Mouse (Mus musculus) limb, embryonic 12.5 days (tissue): ENCODE measurements at regions not wholly inside any gene's neighbourhood (a gene's known extent, or its start where the extent isn't known, plus 50 kb on each side); places are given as distances from the start of the nearest gene placed in this dataset.
"Not testable (repeated sequence)": the region's sequence is repeated elsewhere in the genome, so short reads cannot be mapped to it uniquely, and the experiment has no call there.

Experiments used
- ATAC-seq: fragments of 200-750 bp; cut with Nextera tagmentation; 2 replicates; pipeline ENCODE4 v1.8.0; 2017; ENCODE audit warnings: low read depth, moderate TSS enrichment; ENCODE audit not compliant: insufficient number of reproducible peaks, insufficient read depth, low FRiP score, low TSS enrichment
- H3K27ac ChIP-seq: fragments of 300-500 bp; sonication (generic); 2 replicates; pipeline ENCODE4 v1.5.1; 2016; ENCODE audit warnings: mild to moderate bottlenecking, moderate library complexity
- H3K27me3 ChIP-seq: fragments of 300-500 bp; sonication (generic); 2 replicates; pipeline ENCODE4 v1.6.1; 2016; ENCODE audit warnings: mild to moderate bottlenecking, moderate library complexity
- H3K36me3 ChIP-seq: fragments of 300-500 bp; sonication (generic); 2 replicates; pipeline ENCODE4 v1.6.1; 2016; ENCODE audit warnings: mild to moderate bottlenecking, moderate library complexity
- H3K4me1 ChIP-seq: fragments of 300-500 bp; sonication (generic); replicated peaks from 2 replicates; pipeline ENCODE4 v1.6.1; 2016
- H3K4me2 ChIP-seq: fragments of 300-500 bp; sonication (generic); 2 replicates; pipeline ENCODE4 v1.6.1; 2016; ENCODE audit warnings: mild to moderate bottlenecking, moderate library complexity
- H3K4me3 ChIP-seq: fragments of 300-500 bp; sonication (generic); replicated peaks from 2 replicates; pipeline ENCODE4 v1.5.1; 2016; ENCODE audit warnings: mild to moderate bottlenecking
- H3K9ac ChIP-seq: fragments of 300-500 bp; sonication (generic); replicated peaks from 2 replicates; pipeline ENCODE4 v1.6.1; 2016; ENCODE audit warnings: mild to moderate bottlenecking, moderate library complexity
- H3K9me3 ChIP-seq: fragments of 300-500 bp; sonication (generic); 2 replicates; pipeline ENCODE4 v1.6.1; 2016; ENCODE audit warnings: mild to moderate bottlenecking, moderate library complexity
- WGBS: fragments of 180-500 bp; shearing (Covaris S2); methylation state at CpG from one replicate; pipeline ENCODE4 v1.1.7; 2016; 5-methylcytosine and 5-hydroxymethylcytosine counted together

DNA sequence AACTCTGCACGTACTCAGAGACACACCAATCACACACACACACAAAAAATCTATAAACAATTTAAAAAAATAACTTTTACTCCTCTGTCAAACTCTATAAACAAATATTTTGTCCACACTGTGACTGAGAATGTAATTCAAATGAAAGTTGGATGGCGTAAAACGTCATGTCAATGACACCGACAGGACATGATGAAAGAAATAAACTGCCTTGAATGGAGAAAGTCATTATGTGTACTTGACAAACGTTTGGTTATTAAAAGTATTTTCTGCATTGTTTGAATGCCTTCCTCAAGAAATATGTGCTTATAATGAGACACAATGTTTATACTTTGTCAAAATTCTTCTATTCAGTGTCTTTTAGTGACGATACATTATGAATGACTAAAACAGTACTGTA, 1171.6 kb upstream of the Pcdh20 start:
- no peak for ATAC-seq
- WGBS, result 80% methylated on average over 6 of the region's 6 CpGs
- H3K4me1 ChIP-seq, result no peaks in the 10 kb centered on the region
- no peak overlapping the region for H3K27ac ChIP-seq
- H3K9me3 ChIP-seq, result no peaks in the 10 kb centered on the region
- no peak overlapping the region for H3K4me3 ChIP-seq
- no peaks in the 10 kb centered on the region for H3K36me3 ChIP-seq
- no peaks in the 10 kb centered on the region for H3K27me3 ChIP-seq
- no peak overlapping the region for H3K4me2 ChIP-seq
- H3K9ac ChIP-seq, result no peak overlapping the region

DNA sequence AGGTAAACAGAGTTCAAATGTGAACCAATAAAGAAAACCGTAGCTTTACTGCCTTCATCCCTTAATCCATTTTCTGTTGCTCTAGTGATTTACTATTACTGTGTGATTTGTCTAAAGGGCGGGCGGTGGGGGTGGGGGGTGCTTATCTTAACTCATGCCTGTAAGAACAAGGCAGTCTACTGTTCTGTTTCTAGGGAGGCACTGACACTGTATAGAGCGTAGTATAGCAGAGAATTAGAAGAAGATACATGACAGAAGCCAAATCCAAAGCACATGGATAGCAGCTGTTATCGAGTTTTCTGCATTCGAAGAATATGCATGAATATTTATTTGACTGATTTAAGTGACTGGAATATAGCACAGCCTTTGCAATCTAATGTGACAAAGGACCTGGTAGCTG, 1168.1 kb upstream of the Pcdh20 start:
- no peak overlapping the region for H3K27ac ChIP-seq
- H3K4me1 ChIP-seq, result no peaks in the 10 kb centered on the region
- no peak overlapping the region for H3K4me2 ChIP-seq
- no peaks in the 10 kb centered on the region for H3K36me3 ChIP-seq
- no peak overlapping the region for H3K4me3 ChIP-seq
- no peaks in the 10 kb centered on the region for H3K27me3 ChIP-seq
- no peaks in the 10 kb centered on the region for H3K9me3 ChIP-seq
- 78% methylated on average over 6 of the region's 6 CpGs for WGBS
- H3K9ac ChIP-seq, result no peak overlapping the region
- ATAC-seq, result no peak

DNA sequence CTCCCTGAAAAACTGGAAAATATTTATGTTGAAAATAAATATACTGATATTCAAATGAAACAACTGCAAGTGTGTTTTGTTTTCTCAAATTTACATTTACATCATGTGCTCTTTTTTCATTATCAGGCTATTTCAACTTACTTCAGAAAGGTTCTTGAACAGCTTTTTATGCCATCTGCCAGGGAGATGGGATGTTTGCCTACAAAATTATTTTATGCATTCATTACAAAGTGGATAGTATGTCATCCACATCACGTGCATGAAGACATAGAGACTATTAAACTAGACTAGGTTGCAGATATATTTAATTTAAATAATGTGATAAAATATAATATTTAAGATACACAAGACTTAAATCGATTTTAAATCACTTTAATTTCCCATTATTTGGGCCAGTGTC, 1165.5 kb upstream of the Pcdh20 start:
- H3K9me3 ChIP-seq, result no peaks in the 10 kb centered on the region
- no peaks in the 10 kb centered on the region for H3K27me3 ChIP-seq
- no peaks in the 10 kb centered on the region for H3K36me3 ChIP-seq
- H3K4me1 ChIP-seq, result no peaks in the 10 kb centered on the region
- ATAC-seq, result no peak
- no peak overlapping the region for H3K9ac ChIP-seq
- H3K27ac ChIP-seq, result no peak overlapping the region
- H3K4me3 ChIP-seq, result no peak overlapping the region
- WGBS, result 64% methylated on average over 2 of the region's 2 CpGs
- no peak overlapping the region for H3K4me2 ChIP-seq

DNA sequence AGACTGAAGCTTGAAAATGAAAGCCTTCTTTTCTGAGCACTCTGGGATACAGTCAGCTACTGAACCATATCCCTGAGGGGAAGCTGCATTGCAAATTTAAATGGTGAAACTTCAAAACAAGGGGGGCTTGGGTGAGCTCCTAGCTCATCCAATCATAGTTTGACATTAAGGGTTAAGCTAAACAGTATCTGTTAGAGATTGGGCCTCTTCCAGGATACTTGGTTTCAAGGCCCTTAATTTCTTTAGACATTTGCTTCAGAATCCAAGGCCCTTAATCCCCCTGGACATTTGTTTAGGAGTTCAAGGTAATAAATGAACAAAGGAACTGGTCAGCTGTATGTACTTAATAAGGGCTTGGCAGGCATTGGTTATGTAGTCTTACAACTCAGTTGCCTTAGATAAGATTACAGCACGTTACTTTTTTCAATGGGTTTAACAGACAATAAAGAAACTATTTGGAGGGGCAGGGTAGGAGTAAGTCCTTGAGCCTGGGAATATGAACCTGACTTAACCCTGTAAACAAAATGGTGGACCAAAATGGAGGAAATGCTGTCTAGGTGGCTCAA, 1163.4 kb upstream of the Pcdh20 start:
- Histone ChIP-seq H3K9me3 (no peaks in the 10 kb centered on the region), H3K9ac (no peak overlapping the region), H3K4me1 (no peaks in the 10 kb centered on the region), H3K36me3 (no peaks in the 10 kb centered on the region), H3K27ac (no peak overlapping the region), H3K27me3 (no peaks in the 10 kb centered on the region), H3K4me2 (no peak overlapping the region), H3K4me3 (no peak overlapping the region)
- no peak for ATAC-seq
- WGBS, result 29% methylated on average over 1 of the region's 1 CpGs

DNA sequence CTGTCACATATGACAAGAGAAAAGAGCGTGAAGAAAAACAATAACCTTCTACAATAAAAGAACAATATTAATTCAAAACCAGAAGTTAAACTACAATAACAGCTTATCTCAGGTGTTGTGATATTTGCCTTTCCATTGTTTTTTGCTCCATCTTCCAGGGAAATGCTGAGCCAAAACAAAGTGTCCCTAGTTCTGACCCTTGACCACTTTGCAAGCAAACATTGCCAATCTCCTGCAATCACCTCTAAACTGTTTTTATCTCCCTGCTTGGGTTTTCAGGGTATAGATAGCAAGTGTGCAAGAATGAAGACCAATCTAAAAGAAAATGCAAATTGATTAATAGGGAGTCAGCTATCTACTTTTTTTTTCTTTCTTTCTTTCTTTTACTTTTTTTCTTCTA, 1162.5 kb upstream of the Pcdh20 start:
- H3K27me3 ChIP-seq, result no peaks in the 10 kb centered on the region
- H3K4me1 ChIP-seq, result no peaks in the 10 kb centered on the region
- no peaks in the 10 kb centered on the region for H3K9me3 ChIP-seq
- H3K27ac ChIP-seq, result no peak overlapping the region
- WGBS, result 97% methylated on average over 1 of the region's 1 CpGs
- H3K36me3 ChIP-seq, result no peaks in the 10 kb centered on the region
- no peak for ATAC-seq
- H3K4me3 ChIP-seq, result no peak overlapping the region
- H3K4me2 ChIP-seq, result no peak overlapping the region
- H3K9ac ChIP-seq, result no peak overlapping the region

DNA sequence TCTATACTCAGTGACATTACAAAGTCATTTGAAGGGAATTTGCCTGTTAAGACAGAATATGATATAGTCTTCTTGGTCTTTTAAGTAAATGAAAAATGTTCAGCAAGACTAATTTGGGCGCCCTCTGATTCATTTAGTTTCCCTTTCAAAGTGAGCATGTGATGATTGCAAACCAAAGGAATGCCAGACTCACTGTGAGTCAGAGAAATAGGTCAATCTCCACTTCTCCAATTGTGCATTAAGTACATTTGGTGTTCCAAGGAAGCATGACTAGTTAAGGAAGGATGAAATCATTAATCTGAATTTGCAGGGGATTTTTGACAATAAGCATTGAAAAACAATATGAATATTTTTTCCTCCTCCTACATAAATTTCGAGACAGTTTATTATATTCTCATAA, 1139.5 kb upstream of the Pcdh20 start:
- Histone ChIP-seq H3K4me1 (no peaks in the 10 kb centered on the region), H3K27me3 (no peaks in the 10 kb centered on the region), H3K36me3 (no peaks in the 10 kb centered on the region), H3K4me3 (no peak overlapping the region), H3K9ac (no peak overlapping the region), H3K4me2 (no peak overlapping the region), H3K27ac (no peak overlapping the region), H3K9me3 (no peaks in the 10 kb centered on the region)
- no peak for ATAC-seq
- WGBS, result 69% methylated on average over 2 of the region's 2 CpGs

DNA sequence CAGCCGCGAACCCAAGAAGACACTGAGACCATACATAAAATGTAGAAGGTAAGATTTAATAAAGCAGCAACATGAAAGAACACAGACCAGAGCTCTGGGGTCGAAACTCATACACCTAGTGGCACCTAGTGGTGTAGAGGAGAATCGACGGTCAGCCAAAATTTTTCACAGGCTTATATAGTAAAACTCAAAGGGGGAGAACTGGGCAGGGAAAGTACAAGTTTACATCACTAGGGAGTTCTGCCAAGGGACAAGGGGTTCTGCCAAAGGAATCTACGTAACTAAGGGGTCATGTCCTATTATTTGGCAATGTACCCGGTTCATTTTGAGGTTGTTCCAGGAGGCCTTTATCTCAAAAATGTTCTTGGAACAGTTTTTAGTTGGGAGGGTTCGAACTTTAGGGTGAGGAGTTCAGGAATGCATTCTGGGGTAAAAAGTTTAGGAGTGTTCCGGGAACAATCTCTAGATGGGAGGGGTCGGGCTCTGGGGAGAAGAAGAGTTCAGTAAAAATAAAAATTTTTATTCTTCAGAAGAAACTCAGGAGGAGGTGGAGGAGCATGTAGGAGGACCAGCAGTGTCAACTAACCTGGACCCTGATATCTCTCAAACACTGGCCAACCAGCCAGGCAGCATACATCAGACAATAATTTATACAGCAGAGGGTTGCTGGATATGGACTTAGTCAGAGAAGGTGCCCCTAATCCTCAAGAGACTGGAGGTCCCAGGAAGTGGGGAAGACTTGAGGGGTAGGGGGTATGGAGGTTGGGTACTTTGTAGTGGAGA, 1138.7 kb upstream of the Pcdh20 start:
- H3K27ac ChIP-seq, H3K4me1 ChIP-seq, H3K27me3 ChIP-seq, H3K9me3 ChIP-seq, H3K9ac ChIP-seq, H3K36me3 ChIP-seq, H3K4me2 ChIP-seq, H3K4me3 ChIP-seq, ATAC-seq: not testable (repeated sequence)
- 59% methylated on average over 10 of the region's 10 CpGs for WGBS

DNA sequence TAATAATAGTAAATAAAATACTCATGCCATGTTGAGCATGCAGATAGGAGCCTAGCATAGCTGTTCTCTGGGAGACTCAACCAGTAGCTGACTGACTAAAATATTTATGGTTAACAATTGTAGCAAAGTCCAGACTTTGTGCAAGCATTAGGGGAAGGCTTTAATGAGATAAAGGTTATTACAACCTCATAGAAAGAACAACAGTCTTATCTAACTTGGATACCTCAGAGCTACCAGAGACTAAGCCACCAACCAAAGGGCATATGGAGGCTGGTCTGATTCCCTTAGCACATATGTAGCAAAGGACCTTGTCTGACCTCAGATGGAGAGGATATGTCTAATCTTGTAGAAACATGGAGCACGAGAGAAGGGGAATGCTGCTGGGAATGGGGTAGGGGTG, 1136.4 kb upstream of the Pcdh20 start:
- WGBS, result 73% methylated on average over 1 of the region's 1 CpGs
- no peak for ATAC-seq
- no peaks in the 10 kb centered on the region for H3K9me3 ChIP-seq
- H3K9ac ChIP-seq, result no peak overlapping the region
- H3K36me3 ChIP-seq, result no peaks in the 10 kb centered on the region
- H3K4me3 ChIP-seq, result no peak overlapping the region
- no peaks in the 10 kb centered on the region for H3K27me3 ChIP-seq
- no peaks in the 10 kb centered on the region for H3K4me1 ChIP-seq
- H3K27ac ChIP-seq, result no peak overlapping the region
- H3K4me2 ChIP-seq, result no peak overlapping the region

DNA sequence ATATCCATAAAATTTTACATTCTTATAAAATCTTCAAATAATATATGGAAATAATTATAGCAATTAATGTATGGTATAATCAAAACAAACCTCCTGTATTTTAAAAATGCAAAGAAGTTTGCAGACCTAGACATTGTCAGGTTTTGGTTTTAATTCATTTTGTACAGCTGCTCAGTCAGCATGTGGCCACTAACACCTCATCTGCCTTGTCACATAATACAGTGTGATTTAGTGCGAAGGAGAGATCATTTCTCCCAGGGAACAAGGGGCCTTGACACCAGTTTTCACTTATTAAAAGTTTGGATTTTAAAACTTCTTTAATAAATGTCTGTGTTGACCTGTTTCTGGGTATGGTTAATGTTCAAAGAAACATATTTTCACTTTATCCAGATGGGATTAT, 1126.6 kb upstream of the Pcdh20 start:
- no peaks in the 10 kb centered on the region for H3K9me3 ChIP-seq
- no peak overlapping the region for H3K4me2 ChIP-seq
- 55% methylated on average over 1 of the region's 1 CpGs for WGBS
- no peaks in the 10 kb centered on the region for H3K27me3 ChIP-seq
- no peaks in the 10 kb centered on the region for H3K4me1 ChIP-seq
- no peak; the same call in 1 of the 2 replicates for ATAC-seq
- no peak overlapping the region for H3K4me3 ChIP-seq
- no peak overlapping the region for H3K9ac ChIP-seq
- no peak overlapping the region for H3K27ac ChIP-seq
- no peaks in the 10 kb centered on the region for H3K36me3 ChIP-seq

DNA sequence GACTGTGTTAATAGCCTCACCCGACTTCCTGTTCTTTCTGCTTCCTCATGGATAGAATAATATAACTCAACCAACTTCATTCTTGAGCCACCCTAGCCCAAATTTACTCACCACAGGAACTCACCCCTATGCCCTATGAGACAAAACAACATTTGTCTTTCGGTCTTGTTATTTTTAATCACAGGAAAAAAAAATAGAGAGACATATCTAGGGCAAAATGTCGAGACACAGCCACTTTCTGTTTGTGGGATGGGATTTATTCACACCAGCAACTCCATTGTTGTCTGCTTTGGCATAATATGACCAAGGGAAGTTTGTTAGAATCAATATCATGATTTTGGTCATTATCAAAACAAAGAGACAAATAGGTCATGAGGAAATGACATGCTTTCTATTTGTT, 1102.4 kb upstream of the Pcdh20 start:
- Histone ChIP-seq H3K9me3 (no peaks in the 10 kb centered on the region), H3K9ac (no peak overlapping the region), H3K27me3 (no peaks in the 10 kb centered on the region), H3K4me1 (no peaks in the 10 kb centered on the region), H3K4me2 (no peak overlapping the region), H3K27ac (no peak overlapping the region), H3K4me3 (no peak overlapping the region), H3K36me3 (no peaks in the 10 kb centered on the region)
- WGBS, result 80% methylated on average over 3 of the region's 3 CpGs
- no peak for ATAC-seq

DNA sequence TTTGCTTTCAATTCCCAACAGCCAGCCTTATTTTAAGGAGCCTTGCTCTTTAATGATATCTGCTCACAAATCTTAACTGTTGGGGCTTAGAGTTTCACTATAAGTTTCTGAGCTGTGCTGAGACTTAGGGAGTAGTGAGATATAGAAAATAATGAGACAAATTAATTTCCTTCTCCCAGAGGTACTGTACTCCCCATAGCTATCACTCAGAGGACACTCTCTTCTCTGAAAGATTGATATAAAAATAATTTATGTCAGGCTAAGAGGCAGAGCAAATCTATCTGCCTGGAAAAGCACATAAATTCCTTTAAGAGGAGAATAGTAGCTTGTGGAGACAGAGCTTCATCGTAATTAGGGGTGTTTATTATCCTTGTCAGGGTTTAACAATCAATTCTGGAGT, 1100.5 kb upstream of the Pcdh20 start:
- WGBS, result 37% methylated on average over 1 of the region's 1 CpGs
- Histone ChIP-seq H3K27me3 (no peaks in the 10 kb centered on the region), H3K9me3 (no peaks in the 10 kb centered on the region), H3K36me3 (no peaks in the 10 kb centered on the region), H3K9ac (no peak overlapping the region), H3K4me1 (no peaks in the 10 kb centered on the region), H3K4me2 (no peak overlapping the region), H3K4me3 (no peak overlapping the region), H3K27ac (no peak overlapping the region)
- no peak for ATAC-seq
